12 mouse cellular contexts compared by ENCODE assay signal in the genomic region with DNA sequence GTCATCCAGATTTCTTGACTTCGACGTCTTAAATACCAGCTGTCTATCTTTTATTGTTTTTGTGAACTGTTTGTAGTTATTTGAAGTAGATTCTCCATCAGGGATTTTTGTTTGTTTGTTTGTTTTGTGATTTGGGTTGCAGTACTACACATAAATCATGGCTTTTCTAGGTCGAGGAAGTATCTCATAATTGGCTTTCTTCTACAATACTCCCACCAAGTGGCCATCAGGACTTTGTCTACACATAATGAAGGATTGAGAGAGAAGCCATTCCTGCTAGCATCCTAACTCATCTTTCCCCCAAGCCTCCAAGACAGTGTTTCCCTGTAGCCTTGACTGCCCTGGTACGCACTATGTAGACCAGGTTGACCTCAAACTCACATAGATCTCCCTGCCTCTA. TPM values are rescaled to one million over a fixed set of nuclear protein-coding genes. Genes with fewer than 3 reads are reported as not detected.
DNase-seq lines count a peak whose midpoint lies in the region; ATAC-seq and TF ChIP-seq lines count a peak whose summit lies in the region.
"Had no signal": no experiment of that assay in that cellular context is flagged by ENCODE, and none has a peak within 500 bp of the region (broad histone marks: within the 10 kb centered on the region; RNA-seq: fewer than 3 reads in every experiment).

No protein-coding gene starts in this region.

- H3K36me3 ChIP-seq in heart, postnatal 0 days (replicated peaks; ENCODE audit: control insufficient read depth, insufficient read depth, low read length): no peaks in the 10 kb centered on the region
- H3K36me3 ChIP-seq in heart, embryonic 11.5 days (ENCODE audit: control insufficient read depth, insufficient read depth, low read length): no peaks in the 10 kb centered on the region
- H3K36me3 ChIP-seq in liver, adult 2 months (ENCODE audit: control insufficient read depth, insufficient read depth, low read length): no peaks in the 10 kb centered on the region
- H3K36me3 ChIP-seq in liver, embryonic 12.5 days: no peaks in the 10 kb centered on the region
- no peaks in the 10 kb centered on the region for H3K36me3 ChIP-seq in embryonic facial prominence, embryonic 10.5 days (replicated peaks)

- no peak for TF ChIP-seq EP300 in heart, postnatal 0 days (IDR thresholded peaks at IDR 0.05; ENCODE audit: low read depth)

- H3K4me1 ChIP-seq in heart, postnatal 0 days (ENCODE audit: control insufficient read depth, insufficient read depth): no peaks in the 10 kb centered on the region
- H3K4me1 ChIP-seq in heart, embryonic 11.5 days (ENCODE audit: control insufficient read depth, insufficient read depth, low read length): no peaks in the 10 kb centered on the region
- no peaks in the 10 kb centered on the region for H3K4me1 ChIP-seq in liver, adult 2 months (ENCODE audit: control insufficient read depth, insufficient read depth, low read length)
- no peaks in the 10 kb centered on the region for H3K4me1 ChIP-seq in liver, embryonic 12.5 days
- no peaks in the 10 kb centered on the region for H3K4me1 ChIP-seq in embryonic facial prominence, embryonic 10.5 days

- H3K27me3 ChIP-seq in heart, postnatal 0 days (ENCODE audit: control insufficient read depth, insufficient read depth, low read length): no peaks in the 10 kb centered on the region
- no peaks in the 10 kb centered on the region for H3K27me3 ChIP-seq in heart, embryonic 11.5 days (ENCODE audit: control insufficient read depth, insufficient read depth, low read length)
- no peaks in the 10 kb centered on the region for H3K27me3 ChIP-seq in liver, adult 2 months (ENCODE audit: control insufficient read depth, insufficient read depth, low read length)
- H3K27me3 ChIP-seq in liver, embryonic 12.5 days (replicated peaks): no peaks in the 10 kb centered on the region
- peaks cover 10% of the 10 kb centered on the region for H3K27me3 ChIP-seq in Patski
- no peaks in the 10 kb centered on the region for H3K27me3 ChIP-seq in embryonic facial prominence, embryonic 10.5 days (replicated peaks; ENCODE audit: low read depth, poor library complexity, severe bottlenecking)

- POLR2A ChIA-PET in Patski (lab: Charles Lee): no interaction called here

- TF ChIP-seq CTCF in heart, postnatal 0 days (IDR thresholded peaks at IDR 0.05; ENCODE audit: low read depth): peak; percentile 66
- TF ChIP-seq CTCF in liver, adult 2 months (IDR thresholded peaks at IDR 0.05; ENCODE audit: low read depth, low read length): peak; percentile 41
- TF ChIP-seq CTCF in Patski (IDR thresholded peaks at IDR 0.05): peak; percentile 38

- in situ Hi-C loops in Patski (cut with MboI; ENCODE audit: low pct_unique_long_range_greater_than_20kb): no loop called here

- TF ChIP-seq POLR2A in liver, adult 2 months (IDR thresholded peaks at IDR 0.05; ENCODE audit: extremely low read depth, insufficient read depth, low read length): no peak

- no peak overlapping the region for H3K27ac ChIP-seq in heart, postnatal 0 days (ENCODE audit: low read depth)
- no peak overlapping the region for H3K27ac ChIP-seq in heart, embryonic 11.5 days (ENCODE audit: low read depth, low read length)
- H3K27ac ChIP-seq in liver, adult 2 months (replicated peaks; ENCODE audit: insufficient read depth, low read depth, low read length): no peak overlapping the region
- no peak overlapping the region for H3K27ac ChIP-seq in liver, embryonic 12.5 days
- no peak overlapping the region for H3K27ac ChIP-seq in embryonic facial prominence, embryonic 10.5 days (replicated peaks)

- WGBS in heart, postnatal 0 days: 73% methylated on average over 4 of the region's 4 CpGs
- WGBS in heart, embryonic 11.5 days (ENCODE audit: insufficient replicate concordance): 76% methylated on average over 4 of the region's 4 CpGs
- 84% methylated on average over 4 of the region's 4 CpGs for WGBS in liver, adult 2 months
- WGBS in liver, embryonic 12.5 days (ENCODE audit: insufficient replicate concordance): 61% methylated on average over 4 of the region's 4 CpGs
- 87% methylated on average over 4 of the region's 4 CpGs for WGBS in embryonic facial prominence, embryonic 10.5 days

- H3K79me2 ChIP-seq in liver, adult 2 months (ENCODE audit: control insufficient read depth, insufficient read depth, low read length): no peaks in the 10 kb centered on the region

- 0 out of 2 replicates have a peak, but pooled peaks cover 3% of the 10 kb centered on the region for H3K9me3 ChIP-seq in heart, postnatal 0 days (replicated peaks; ENCODE audit: control insufficient read depth, low read length)
- H3K9me3 ChIP-seq in heart, embryonic 11.5 days (replicated peaks; ENCODE audit: control insufficient read depth, low read length): no peaks in the 10 kb centered on the region
- H3K9me3 ChIP-seq in liver, embryonic 12.5 days (replicated peaks): no peaks in the 10 kb centered on the region; the same call in 1 of the 2 replicates
- no peaks in the 10 kb centered on the region for H3K9me3 ChIP-seq in embryonic facial prominence, embryonic 10.5 days

- DNase-seq in heart, postnatal 0 days (ENCODE audit: low spot score): peak; percentile 48
- no peak for DNase-seq in liver, adult 2 months (ENCODE audit: extremely low read depth, low read depth, low spot score)
- DNase-seq in Patski (ENCODE audit: low read depth, low spot score): no peak
- no peak for DNase-seq in embryonic facial prominence, embryonic 10.5 days (ENCODE audit: low spot score)
- DNase-seq: cerebellum, postnatal 25 days; gastrocnemius, postnatal 36 days; layer of hippocampus, postnatal 36 days; thymus, adult 2 months had no signal

- no peak overlapping the region for H3K9ac ChIP-seq in heart, postnatal 0 days (replicated peaks; ENCODE audit: low read depth, low read length)
- no peak overlapping the region for H3K9ac ChIP-seq in heart, embryonic 11.5 days (ENCODE audit: low read depth, low read length)
- no peak overlapping the region for H3K9ac ChIP-seq in liver, adult 2 months (ENCODE audit: low read depth, low read length)
- H3K9ac ChIP-seq in liver, embryonic 12.5 days: no peak overlapping the region

- H3K4me2 ChIP-seq in heart, postnatal 0 days (ENCODE audit: low read depth, low read length): no peak overlapping the region
- H3K4me2 ChIP-seq in heart, embryonic 11.5 days: no peak overlapping the region
- no peak overlapping the region for H3K4me2 ChIP-seq in liver, embryonic 12.5 days

- CTCF ChIA-PET in Patski (lab: Charles Lee): interaction anchor here (0.9 kb wide), 2 partner anchors 87 to 100 kb away, joined by 3 to 4 read pairs; no protein-coding TSS in a partner anchor

- H3K4me3 ChIP-seq in heart, postnatal 0 days (ENCODE audit: low read depth, low read length): no peak overlapping the region
- no peak overlapping the region for H3K4me3 ChIP-seq in heart, embryonic 11.5 days (ENCODE audit: low read depth, low read length)
- H3K4me3 ChIP-seq in liver, adult 2 months (ENCODE audit: insufficient read depth, low read depth, low read length): no peak overlapping the region
- no peak overlapping the region for H3K4me3 ChIP-seq in liver, embryonic 12.5 days
- H3K4me3 ChIP-seq in embryonic facial prominence, embryonic 10.5 days: no peak overlapping the region

- no peak for ATAC-seq in heart, postnatal 0 days (ENCODE audit: insufficient read depth, low read depth)
- ATAC-seq in heart, embryonic 11.5 days (replicated peaks; ENCODE audit: insufficient number of reproducible peaks, low FRiP score, low TSS enrichment): no peak
- ATAC-seq in liver, embryonic 12.5 days: no peak
- peak; percentile 47 for ATAC-seq in CD4-positive, CD25-positive, alpha-beta regulatory T cell, adult 4 months
- ATAC-seq in Patski: no peak
- ATAC-seq: hindbrain, embryonic 16.5 days had no signal

RNA-seq across cellular contexts. Expression of gene Upb1, which starts 10.1 kb away (rescaled TPM):
- 0.66 TPM in 1 of 2 replicates, not detected in the other for total RNA-seq in heart, postnatal 0 days (2014; rRNA removed; ENCODE audit: low replicate concordance)
- polyA plus RNA-seq in heart, postnatal 0 days (2015; fragmentation: Nextera tagmentation; extraction: Ambion mirVana): 0.86 and 1.1 TPM in 2 replicates
- 0.39 and 0.46 TPM in 2 replicates for polyA plus RNA-seq in heart, embryonic 11.5 days (2014; fragmentation: Nextera tagmentation; extraction: Ambion mirVana)
- total RNA-seq in liver, adult 2 months (2014; rRNA removed): 220 and 232 TPM in 2 replicates
- 120 and 125 TPM in 2 replicates for polyA plus RNA-seq in liver, adult 2 months (2012; rRNA removed)
- polyA plus RNA-seq in liver, embryonic 12.5 days (2016; fragmentation: Nextera tagmentation; extraction: Ambion mirVana): 7.4 and 7.8 TPM in 2 replicates
- polyA plus RNA-seq in CD4-positive, CD25-positive, alpha-beta regulatory T cell, adult 4 months (2017; shearing (Covaris generic)): under 1 TPM in 1 of 2 experiments, not detected in 1; 0.74 TPM
- not detected for polyA plus RNA-seq in Patski (2021)
- polyA plus RNA-seq in embryonic facial prominence, embryonic 10.5 days (2016; fragmentation: Nextera tagmentation; extraction: Ambion mirVana): 0.14 TPM in 1 of 2 replicates, not detected in the other
- total RNA-seq: gastrocnemius, postnatal 36 days; layer of hippocampus, postnatal 36 days had no signal

Comparison
In these comparisons a context has a peak if more than half of its experiments do, and no peak if none do; other contexts are left out.
1. RNA of gene Upb1, which starts 10.1 kb away (polyA plus RNA-seq): 120 to 125 TPM in liver, adult 2 months; 7.4 to 7.8 TPM in liver, embryonic 12.5 days, 0.86 to 1.1 TPM in heart, postnatal 0 days, 0.74 TPM in CD4-positive, CD25-positive, alpha-beta regulatory T cell, adult 4 months, 0.39 to 0.46 TPM in heart, embryonic 11.5 days, 0.14 TPM in embryonic facial prominence, embryonic 10.5 days and not detected in Patski (single experiment); every median in the first group is over 10 times any median in the second.
2. Peak in every context shown above with its lines, with median percentiles within 50 percentile points of each other: CTCF ChIP-seq.